Mouse (Mus musculus) G1E (cell line): ENCODE measurements around the gene A630001G21Rik.

Source experiments
- CTCF ChIP-seq: IDR thresholded peaks from 2 replicates; pipeline ENCODE4 v1.5.1; 2012; ENCODE audit warnings: low read depth, low read length, inconsistent platforms, mixed read lengths
- GATA1 ChIP-seq: IDR thresholded peaks from 2 replicates; pipeline ENCODE4 v1.6.1; 2012; ENCODE audit warnings: borderline replicate concordance, low read length, inconsistent platforms, mixed read lengths
- GATA2 ChIP-seq: IDR thresholded peaks from 2 replicates; pipeline ENCODE4 v1.6.1; 2012; ENCODE audit warnings: low read depth, low read length, inconsistent platforms, borderline replicate concordance
- POLR2AphosphoS5 ChIP-seq: IDR thresholded peaks from 2 replicates; pipeline ENCODE4 v1.6.1; 2012; ENCODE audit warnings: low read depth, low read length, inconsistent platforms; ENCODE audit not compliant: insufficient replicate concordance
- TAL1 ChIP-seq: conservative IDR thresholded peaks from 2 replicates; pipeline ENCODE4 v1.6.1; 2012; ENCODE audit warnings: low read depth, low read length, inconsistent platforms, mixed read lengths

GRCm38 (mm10) chr1:85732581-85732980 lies 45.9 kb downstream of the A630001G21Rik start:
- TF ChIP-seq CTCF (no peak), GATA1 (no peak), TAL1 (no peak), POLR2AphosphoS5 (no peak), GATA2 (no peak)
